Mouse (Mus musculus) heart, embryonic 12.5 days (tissue): ENCODE data around the gene Map1lc3a. TPM values are rescaled to one million over a fixed set of nuclear protein-coding genes. Genes with fewer than 3 reads are reported as not detected.

Experiments
- ATAC-seq: fragments of 200-750 bp; cut with Nextera tagmentation; 2 replicates; pipeline ENCODE4 v1.8.0; 2017; ENCODE audit warnings: moderate TSS enrichment, moderate library complexity; ENCODE audit not compliant: insufficient number of reproducible peaks, low FRiP score
- H3K27ac ChIP-seq: fragments of 300-500 bp; sonication (generic); 2 replicates; pipeline ENCODE4 v1.5.1; 2016; ENCODE audit warnings: mild to moderate bottlenecking, moderate library complexity; ENCODE audit not compliant: poor library complexity, severe bottlenecking
- H3K27me3 ChIP-seq: fragments of 300-500 bp; sonication (generic); replicated peaks from 2 replicates; pipeline ENCODE4 v1.6.1; 2016; ENCODE audit warnings: mild to moderate bottlenecking, moderate library complexity
- H3K36me3 ChIP-seq: fragments of 300-500 bp; sonication (generic); 2 replicates; pipeline ENCODE4 v1.6.1; 2016; ENCODE audit warnings: mild to moderate bottlenecking, moderate library complexity
- H3K4me1 ChIP-seq: fragments of 300-500 bp; sonication (generic); replicated peaks from 2 replicates; pipeline ENCODE4 v1.6.1; 2016; ENCODE audit warnings: mild to moderate bottlenecking
- H3K4me2 ChIP-seq: fragments of 300-500 bp; sonication (generic); 2 replicates; pipeline ENCODE4 v1.6.1; 2016; ENCODE audit warnings: mild to moderate bottlenecking, moderate library complexity
- H3K4me3 ChIP-seq: fragments of 300-500 bp; sonication (generic); 2 replicates; pipeline ENCODE4 v1.5.1; 2016; ENCODE audit warnings: mild to moderate bottlenecking
- H3K9ac ChIP-seq: fragments of 300-500 bp; sonication (generic); 2 replicates; pipeline ENCODE4 v1.6.1; 2016; ENCODE audit warnings: mild to moderate bottlenecking, moderate library complexity
- H3K9me3 ChIP-seq: fragments of 300-500 bp; sonication (generic); replicated peaks from 2 replicates; pipeline ENCODE4 v1.6.1; 2016; ENCODE audit warnings: mild to moderate bottlenecking, moderate library complexity
- WGBS: fragments of 180-500 bp; shearing (Covaris S2); methylation state at CpG from one replicate; pipeline ENCODE4 v1.1.7; 2016; 5-methylcytosine and 5-hydroxymethylcytosine counted together
- polyA plus RNA-seq: library from polyadenylated mRNA; unstranded; fragments of >200 nt; fragmentation: Nextera tagmentation; extraction: Ambion mirVana; gene quantifications from 2 replicates; pipeline ENCODE4 v1.2.1, GENCODE M21; 2016

Map1lc3a gene
- polyA plus RNA-seq, 1 experiment from 2014 or later: 252 TPM

- 81% methylated on average over 5 of the region's 5 CpGs for WGBS
These were observed 9.2 kb upstream of the Map1lc3a start for GRCm38 (mm10) chr2:155266896-155267295.

GRCm38 (mm10) chr2:155271957-155272356, 4.1 kb upstream of the Map1lc3a start:
- Histone ChIP-seq H3K27ac (no peak overlapping the region), H3K27me3 (no peaks in the 10 kb centered on the region), H3K36me3 (no peaks in the 10 kb centered on the region), H3K4me1 (peaks cover 13% of the 10 kb centered on the region; the same call in 1 of the 2 replicates), H3K9ac (no peak overlapping the region), H3K4me3 (no peak overlapping the region), H3K4me2 (no peak overlapping the region), H3K9me3 (no peaks in the 10 kb centered on the region)
- WGBS: 81% methylated on average over 6 of the region's 6 CpGs
- no peak for ATAC-seq

More at GRCm38 (mm10) chr2:155266896-155267295, 9.2 kb upstream of the Map1lc3a start:
- Histone ChIP-seq H3K4me1 (no peaks in the 10 kb centered on the region), H3K36me3 (no peaks in the 10 kb centered on the region), H3K27ac (no peak overlapping the region), H3K4me2 (no peak overlapping the region), H3K27me3 (no peaks in the 10 kb centered on the region), H3K9me3 (peaks cover 5% of the 10 kb centered on the region; the same call in 1 of the 2 replicates), H3K4me3 (no peak overlapping the region), H3K9ac (no peak overlapping the region)
- no peak for ATAC-seq

GRCm38 (mm10) chr2:155272396-155273170, 3.5 kb upstream of the Map1lc3a start:
- Histone ChIP-seq H3K36me3 (no peaks in the 10 kb centered on the region), H3K27me3 (no peaks in the 10 kb centered on the region), H3K4me2 (no peak overlapping the region), H3K4me1 (peaks cover 19% of the 10 kb centered on the region), H3K9ac (no peak overlapping the region), H3K9me3 (no peaks in the 10 kb centered on the region), H3K4me3 (no peak overlapping the region), H3K27ac (no peak overlapping the region)
- WGBS: 65% methylated on average over 10 of the region's 10 CpGs
- no peak for ATAC-seq

- H3K27ac ChIP-seq: no peak overlapping the region
- H3K27me3 ChIP-seq: no peaks in the 10 kb centered on the region
- no peak overlapping the region for H3K4me2 ChIP-seq
- no peaks in the 10 kb centered on the region for H3K9me3 ChIP-seq
- no peak for ATAC-seq
- WGBS: 85% methylated on average over 8 of the region's 8 CpGs
- peaks cover 9% of the 10 kb centered on the region for H3K36me3 ChIP-seq
- H3K4me3 ChIP-seq: no peak overlapping the region
- H3K4me1 ChIP-seq: peaks cover 22% of the 10 kb centered on the region
- H3K9ac ChIP-seq: no peak overlapping the region
These were observed 2.5 kb upstream of the Map1lc3a start for GRCm38 (mm10) chr2:155273603-155274002.

GRCm38 (mm10) chr2:155276621-155277175, 601 bp downstream of the Map1lc3a start:
- ATAC-seq: peak; percentile 93
- Histone ChIP-seq H3K9me3 (no peaks in the 10 kb centered on the region), H3K36me3 (peaks cover 18% of the 10 kb centered on the region), H3K9ac (peak overlapping the region; percentile 97), H3K4me3 (peak overlapping the region; percentile 95), H3K27ac (peak overlapping the region; percentile 83), H3K27me3 (no peaks in the 10 kb centered on the region), H3K4me1 (peaks cover 22% of the 10 kb centered on the region), H3K4me2 (peak overlapping the region; percentile 85)
- under 1% methylated on average over 42 of the region's 49 CpGs for WGBS

- Histone ChIP-seq H3K9ac (peak overlapping the region; percentile 97; the same call in 1 of the 2 replicates), H3K4me1 (peaks cover 17% of the 10 kb centered on the region), H3K4me2 (peak overlapping the region; percentile 85), H3K9me3 (no peaks in the 10 kb centered on the region), H3K27me3 (no peaks in the 10 kb centered on the region), H3K36me3 (peaks cover 18% of the 10 kb centered on the region), H3K27ac (no peak overlapping the region), H3K4me3 (no peak overlapping the region)
- 82% methylated on average over 2 of the region's 2 CpGs for WGBS
- ATAC-seq: no peak
These were observed 1.6 kb downstream of the Map1lc3a start for GRCm38 (mm10) chr2:155277721-155278120.

- no peak overlapping the region for H3K4me2 ChIP-seq
- WGBS: 83% methylated on average over 7 of the region's 7 CpGs
- peaks cover 18% of the 10 kb centered on the region for H3K36me3 ChIP-seq
- H3K4me3 ChIP-seq: no peak overlapping the region
- H3K4me1 ChIP-seq: peaks cover 17% of the 10 kb centered on the region
- ATAC-seq: no peak
- H3K9me3 ChIP-seq: no peaks in the 10 kb centered on the region
- H3K27me3 ChIP-seq: no peaks in the 10 kb centered on the region
- H3K9ac ChIP-seq: no peak overlapping the region
- H3K27ac ChIP-seq: no peak overlapping the region
These were observed 2.3 kb downstream of the Map1lc3a start for GRCm38 (mm10) chr2:155278361-155278760.

GRCm38 (mm10) chr2:155279163-155279562, 3.1 kb downstream of the Map1lc3a start:
- Histone ChIP-seq H3K27ac (no peak overlapping the region), H3K36me3 (peaks cover 18% of the 10 kb centered on the region), H3K4me2 (no peak overlapping the region), H3K4me1 (peaks cover 19% of the 10 kb centered on the region), H3K27me3 (no peaks in the 10 kb centered on the region), H3K4me3 (no peak overlapping the region), H3K9me3 (no peaks in the 10 kb centered on the region), H3K9ac (no peak overlapping the region)
- ATAC-seq: no peak
- 78% methylated on average over 4 of the region's 4 CpGs for WGBS

- no peak overlapping the region for H3K9ac ChIP-seq
- 61% methylated on average over 2 of the region's 2 CpGs for WGBS
- peaks cover 29% of the 10 kb centered on the region for H3K4me1 ChIP-seq
- H3K27ac ChIP-seq: no peak overlapping the region
- no peak overlapping the region for H3K4me2 ChIP-seq
- no peak overlapping the region for H3K4me3 ChIP-seq
- no peaks in the 10 kb centered on the region for H3K27me3 ChIP-seq
- ATAC-seq: no peak
- H3K9me3 ChIP-seq: no peaks in the 10 kb centered on the region
- peaks cover 23% of the 10 kb centered on the region for H3K36me3 ChIP-seq
These were observed 4.0 kb downstream of the Map1lc3a start for GRCm38 (mm10) chr2:155280116-155280515.

- peaks cover 18% of the 10 kb centered on the region for H3K36me3 ChIP-seq
- H3K4me3 ChIP-seq: no peak overlapping the region
- no peaks in the 10 kb centered on the region for H3K9me3 ChIP-seq
- no peak overlapping the region for H3K9ac ChIP-seq
- WGBS: 83% methylated on average over 4 of the region's 4 CpGs
- no peaks in the 10 kb centered on the region for H3K27me3 ChIP-seq
- no peak overlapping the region for H3K4me2 ChIP-seq
- peaks cover 27% of the 10 kb centered on the region for H3K4me1 ChIP-seq
- no peak for ATAC-seq
- peak overlapping the region; percentile 60; the same call in 1 of the 2 replicates for H3K27ac ChIP-seq
These were observed 7.7 kb downstream of the Map1lc3a start for GRCm38 (mm10) chr2:155283793-155284192.

GRCm38 (mm10) chr2:155284647-155285046, 8.6 kb downstream of the Map1lc3a start:
- Histone ChIP-seq H3K27ac (peak overlapping the region; percentile 60), H3K9me3 (no peaks in the 10 kb centered on the region), H3K36me3 (peaks cover 22% of the 10 kb centered on the region), H3K4me1 (peaks cover 27% of the 10 kb centered on the region), H3K27me3 (no peaks in the 10 kb centered on the region), H3K9ac (no peak overlapping the region), H3K4me2 (no peak overlapping the region), H3K4me3 (no peak overlapping the region)
- no peak for ATAC-seq
- WGBS: 64% methylated on average over 7 of the region's 7 CpGs
